Mouse (Mus musculus) liver, postnatal 0 days (tissue): Measurements from ENCODE around the gene Astn2.

Experiments used
- CTCF ChIP-seq: sonication (generic); IDR thresholded peaks from 2 replicates; pipeline ENCODE4 v1.5.1; 2016; ENCODE audit warnings: antibody characterized with exemption, low read depth
- EP300 ChIP-seq: IDR thresholded peaks from 2 replicates; pipeline ENCODE4 v1.6.1; 2016; ENCODE audit warnings: antibody characterized with exemption, low read depth, mild to moderate bottlenecking

DNA sequence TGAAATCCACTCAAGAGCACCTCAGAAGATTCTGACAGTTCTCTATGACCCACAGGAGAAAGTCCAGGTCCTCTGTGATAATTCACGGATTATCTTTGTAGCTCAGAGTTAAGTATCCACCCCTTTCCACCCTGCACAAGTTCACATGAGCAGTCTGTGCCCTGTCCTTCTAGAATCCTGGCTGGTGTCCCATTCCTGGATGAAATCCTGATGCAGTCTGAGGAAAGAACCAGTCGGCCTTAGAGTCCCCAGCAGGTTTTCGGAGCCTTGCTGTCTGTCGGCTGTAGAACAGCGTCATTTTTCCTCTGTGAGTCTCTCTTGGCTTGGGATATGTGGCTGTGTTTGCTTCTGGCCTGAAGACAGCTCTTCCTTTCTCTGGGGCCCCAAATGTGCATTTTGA, 978.0 kb downstream of the Astn2 start:
- TF ChIP-seq CTCF (no peak), EP300 (no peak)
